8 mouse cellular contexts compared by ENCODE assay signal in the genomic region with DNA sequence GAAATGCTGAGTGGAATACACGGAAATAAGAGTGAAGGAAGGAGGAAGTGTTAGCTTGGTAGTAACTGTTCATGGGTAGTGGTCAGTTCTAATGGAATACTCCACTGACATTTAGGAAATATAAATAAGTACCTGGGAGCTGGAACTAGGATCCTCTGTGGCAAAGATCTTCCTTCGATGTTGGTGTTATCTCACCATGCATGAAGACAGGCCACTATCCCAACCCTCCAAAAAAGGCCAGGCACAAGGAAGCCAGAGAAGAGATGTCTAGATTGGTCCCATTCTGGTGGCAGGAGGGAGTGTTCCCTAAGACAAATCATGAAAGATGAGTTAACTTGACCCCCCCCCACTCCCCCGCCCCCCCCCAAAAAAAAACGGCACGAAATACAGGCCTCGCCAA. TPM values are rescaled to one million over a fixed set of nuclear protein-coding genes. Genes with fewer than 3 reads are reported as not detected.
DNase-seq lines count a peak whose midpoint lies in the region; ATAC-seq and TF ChIP-seq lines count a peak whose summit lies in the region.

No protein-coding gene starts in this region.

- H3K36me3 ChIP-seq in lung, embryonic 14.5 days (ENCODE audit: insufficient read depth): no peaks in the 10 kb centered on the region
- H3K36me3 ChIP-seq in embryonic facial prominence, embryonic 15.5 days: no peaks in the 10 kb centered on the region
- H3K36me3 ChIP-seq in intestine, embryonic 16.5 days (ENCODE audit: control insufficient read depth, insufficient read depth, low read length): no peaks in the 10 kb centered on the region
- no peaks in the 10 kb centered on the region for H3K36me3 ChIP-seq in neural tube, embryonic 14.5 days (ENCODE audit: control insufficient read depth, insufficient read depth, low read length)

- H3K4me2 ChIP-seq in lung, embryonic 14.5 days: peak overlapping the region; percentile 68
- peak overlapping the region; percentile 69 for H3K4me2 ChIP-seq in embryonic facial prominence, embryonic 15.5 days (replicated peaks)
- H3K4me2 ChIP-seq in intestine, embryonic 16.5 days (ENCODE audit: low read depth, low read length): peak overlapping the region; percentile 69
- H3K4me2 ChIP-seq in neural tube, embryonic 14.5 days (ENCODE audit: low read depth, low read length): peak overlapping the region; percentile 60

- no peak for TF ChIP-seq CTCF in lung, embryonic 14.5 days (IDR thresholded peaks at IDR 0.05; ENCODE audit: low read depth)

- peak overlapping the region; percentile 98 for H3K27ac ChIP-seq in lung, embryonic 14.5 days (ENCODE audit: low read depth)
- peak overlapping the region; percentile 99 for H3K27ac ChIP-seq in embryonic facial prominence, embryonic 15.5 days (replicated peaks)
- peak overlapping the region; percentile 91 for H3K27ac ChIP-seq in intestine, embryonic 16.5 days (ENCODE audit: low read length)
- peak overlapping the region; percentile 94 for H3K27ac ChIP-seq in neural tube, embryonic 14.5 days (ENCODE audit: low read depth, low read length)

- H3K4me1 ChIP-seq in lung, embryonic 14.5 days (ENCODE audit: insufficient read depth): peaks cover 8% of the 10 kb centered on the region
- peaks cover 13% of the 10 kb centered on the region for H3K4me1 ChIP-seq in embryonic facial prominence, embryonic 15.5 days
- H3K4me1 ChIP-seq in intestine, embryonic 16.5 days (ENCODE audit: control insufficient read depth, insufficient read depth, low read length): 0 out of 2 replicates have a peak, but pooled peaks cover 14% of the 10 kb centered on the region
- H3K4me1 ChIP-seq in neural tube, embryonic 14.5 days (ENCODE audit: control insufficient read depth, insufficient read depth, low read length): peaks cover 12% of the 10 kb centered on the region

- no peak for DNase-seq in lung, embryonic 14.5 days
- DNase-seq in lung, postnatal 4 days: no peak
- DNase-seq in B cell, adult 2 months: no peak
- DNase-seq in left cerebral cortex, adult 11 months (ENCODE audit: low spot score): no peak
- no peak for DNase-seq in adrenal gland, adult 8-10 months

- WGBS in lung, embryonic 14.5 days: 15% methylated on average over 6 of the region's 6 CpGs
- WGBS in embryonic facial prominence, embryonic 15.5 days: 18% methylated on average over 6 of the region's 6 CpGs
- 16% methylated on average over 6 of the region's 6 CpGs for WGBS in intestine, embryonic 16.5 days
- WGBS in neural tube, embryonic 14.5 days: 19% methylated on average over 6 of the region's 6 CpGs

- H3K4me3 ChIP-seq in lung, embryonic 14.5 days (ENCODE audit: low read depth, low read length): peak overlapping the region; percentile 82
- peak overlapping the region; percentile 86 for H3K4me3 ChIP-seq in embryonic facial prominence, embryonic 15.5 days (replicated peaks)
- H3K4me3 ChIP-seq in intestine, embryonic 16.5 days (ENCODE audit: low read length): peak overlapping the region; percentile 81
- H3K4me3 ChIP-seq in neural tube, embryonic 14.5 days (ENCODE audit: low read depth, low read length): peak overlapping the region; percentile 77

- no peaks in the 10 kb centered on the region for H3K27me3 ChIP-seq in lung, embryonic 14.5 days (ENCODE audit: insufficient read depth, low read length)
- H3K27me3 ChIP-seq in embryonic facial prominence, embryonic 15.5 days: no peaks in the 10 kb centered on the region
- no peaks in the 10 kb centered on the region for H3K27me3 ChIP-seq in intestine, embryonic 16.5 days (replicated peaks; ENCODE audit: control insufficient read depth, insufficient read depth, low read length)
- H3K27me3 ChIP-seq in neural tube, embryonic 14.5 days (ENCODE audit: control insufficient read depth, insufficient read depth, low read length): no peaks in the 10 kb centered on the region

- H3K9me3 ChIP-seq in lung, embryonic 14.5 days (ENCODE audit: low read depth, low read length): no peaks in the 10 kb centered on the region
- H3K9me3 ChIP-seq in embryonic facial prominence, embryonic 15.5 days (replicated peaks): no peaks in the 10 kb centered on the region
- H3K9me3 ChIP-seq in intestine, embryonic 16.5 days (ENCODE audit: control insufficient read depth, low read length): no peaks in the 10 kb centered on the region
- no peaks in the 10 kb centered on the region for H3K9me3 ChIP-seq in neural tube, embryonic 14.5 days (ENCODE audit: control insufficient read depth, low read length)

- peak overlapping the region; percentile 80 for H3K9ac ChIP-seq in lung, embryonic 14.5 days
- H3K9ac ChIP-seq in embryonic facial prominence, embryonic 15.5 days: peak overlapping the region; percentile 42; the same call in 1 of the 2 replicates
- H3K9ac ChIP-seq in intestine, embryonic 16.5 days (ENCODE audit: low read depth, low read length): peak overlapping the region; percentile 68
- peak overlapping the region; percentile 47; the same call in 1 of the 2 replicates for H3K9ac ChIP-seq in neural tube, embryonic 14.5 days (replicated peaks; ENCODE audit: low read depth, low read length)

- ATAC-seq in lung, embryonic 14.5 days (ENCODE audit: insufficient read depth): no peak
- ATAC-seq in embryonic facial prominence, embryonic 15.5 days (ENCODE audit: insufficient number of reproducible peaks, low FRiP score, low TSS enrichment, low read depth): no peak
- ATAC-seq in intestine, embryonic 16.5 days: no peak
- peak; percentile 4; the same call in 1 of the 2 replicates for ATAC-seq in neural tube, embryonic 14.5 days (ENCODE audit: low read depth)

RNA-seq across cellular contexts. Expression of gene Sypl, which starts 0.6 kb away (rescaled TPM):
- 133 and 139 TPM in 2 replicates for polyA plus RNA-seq in lung, embryonic 14.5 days (2014; fragmentation: Nextera tagmentation; extraction: Ambion mirVana)
- polyA plus RNA-seq in embryonic facial prominence, embryonic 15.5 days (2015; fragmentation: Nextera tagmentation; extraction: Ambion mirVana): 103 and 106 TPM in 2 replicates
- 168 and 172 TPM in 2 replicates for polyA plus RNA-seq in intestine, embryonic 16.5 days (2015; fragmentation: Nextera tagmentation; extraction: Ambion mirVana)
- 38.7 and 48.0 TPM in 2 replicates for polyA plus RNA-seq in neural tube, embryonic 14.5 days (2014; fragmentation: Nextera tagmentation; extraction: Ambion mirVana)
- total RNA-seq in adrenal gland, adult 8-10 months (2022): 100 to 1,000 TPM; 104 to 117 (median 108) TPM
